Mouse (Mus musculus): Measurements from ENCODE around the gene Fbln1. TPM values are rescaled to one million over a fixed set of nuclear protein-coding genes. Genes with fewer than 3 reads are reported as not detected.

Fbln1 gene
- polyA plus RNA-seq, 1 experiment from 2014 or later, result 267 TPM

GRCm38 (mm10) chr15:85229960-85230535 is 24.3 kb downstream of the Fbln1 start:
- Histone ChIP-seq H3K27ac (peak overlapping the region; percentile 57), H3K36me3 (peaks cover 71% of the 10 kb centered on the region)

GRCm38 (mm10) chr15:85230613-85231012 is 24.9 kb downstream of the Fbln1 start:
- peaks cover 75% of the 10 kb centered on the region for H3K36me3 ChIP-seq
- no peak overlapping the region for H3K4me2 ChIP-seq
- peak overlapping the region; percentile 57 for H3K27ac ChIP-seq
- H3K4me1 ChIP-seq, result peaks cover 16% of the 10 kb centered on the region; the same call in 1 of the 2 replicates
- WGBS, result 83% methylated on average over 14 of the region's 14 CpGs
- H3K9me3 ChIP-seq, result no peaks in the 10 kb centered on the region
- H3K4me3 ChIP-seq, result no peak overlapping the region
- no peaks in the 10 kb centered on the region for H3K27me3 ChIP-seq
- ATAC-seq (ENCODE audit: insufficient number of reproducible peaks, low FRiP score, low TSS enrichment, low read depth), result no peak
- no peak overlapping the region for H3K9ac ChIP-seq

More at GRCm38 (mm10) chr15:85229960-85230535, 24.3 kb downstream of the Fbln1 start:
- no peaks in the 10 kb centered on the region for H3K9me3 ChIP-seq
- no peak for ATAC-seq (ENCODE audit: insufficient number of reproducible peaks, low FRiP score, low TSS enrichment, low read depth)
- no peaks in the 10 kb centered on the region for H3K27me3 ChIP-seq
- 84% methylated on average over 13 of the region's 13 CpGs for WGBS
- no peak overlapping the region for H3K4me3 ChIP-seq
- no peak overlapping the region for H3K4me2 ChIP-seq
- H3K9ac ChIP-seq, result no peak overlapping the region
- peaks cover 16% of the 10 kb centered on the region; the same call in 1 of the 2 replicates for H3K4me1 ChIP-seq

DNA sequence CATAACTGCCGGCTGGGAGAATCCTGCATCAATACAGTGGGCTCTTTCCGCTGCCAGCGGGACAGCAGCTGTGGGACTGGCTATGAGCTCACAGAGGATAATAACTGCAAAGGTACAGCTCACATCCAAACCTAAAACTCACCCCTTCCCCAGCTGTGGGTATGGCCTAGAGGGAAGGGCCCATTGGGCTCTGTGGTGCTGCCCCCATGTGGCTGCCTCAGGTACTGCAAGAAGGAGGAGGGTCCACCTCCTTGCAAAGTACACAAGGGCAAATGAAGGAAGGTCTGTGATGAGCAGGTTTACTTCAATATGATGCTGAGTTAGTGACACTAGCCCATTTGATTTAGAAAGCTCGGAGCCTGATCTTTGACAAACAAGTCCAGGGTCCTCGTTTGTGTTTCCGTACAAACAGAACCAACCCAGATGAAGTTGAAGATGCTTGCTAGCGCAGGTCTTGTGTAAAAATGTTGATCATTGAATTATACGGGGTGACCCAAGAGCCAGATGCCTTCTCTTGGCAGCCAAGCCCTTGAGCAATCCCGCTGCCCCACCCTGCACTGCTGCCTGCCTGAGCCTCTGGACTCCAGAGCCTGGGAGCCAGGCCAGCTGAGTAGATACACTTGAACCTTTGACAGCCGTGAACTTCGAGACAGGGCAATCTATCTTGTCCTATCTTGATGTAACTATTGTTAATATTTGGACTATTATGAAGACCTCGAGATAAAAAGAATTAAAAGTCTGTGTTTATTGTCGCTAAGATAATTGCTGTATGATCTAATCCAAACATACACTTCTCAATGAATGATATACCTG is 25.9 kb downstream of the Fbln1 start:
- no peak overlapping the region for H3K4me2 ChIP-seq
- no peak overlapping the region for H3K9ac ChIP-seq
- H3K27me3 ChIP-seq, result no peaks in the 10 kb centered on the region
- 70% methylated on average over 13 of the region's 13 CpGs for WGBS
- H3K9me3 ChIP-seq, result no peaks in the 10 kb centered on the region
- peaks cover 16% of the 10 kb centered on the region; the same call in 1 of the 2 replicates for H3K4me1 ChIP-seq
- peak overlapping the region; percentile 57 for H3K27ac ChIP-seq
- H3K4me3 ChIP-seq, result no peak overlapping the region
- H3K36me3 ChIP-seq, result peaks cover 75% of the 10 kb centered on the region
- no peak for ATAC-seq (ENCODE audit: insufficient number of reproducible peaks, low FRiP score, low TSS enrichment, low read depth)

DNA sequence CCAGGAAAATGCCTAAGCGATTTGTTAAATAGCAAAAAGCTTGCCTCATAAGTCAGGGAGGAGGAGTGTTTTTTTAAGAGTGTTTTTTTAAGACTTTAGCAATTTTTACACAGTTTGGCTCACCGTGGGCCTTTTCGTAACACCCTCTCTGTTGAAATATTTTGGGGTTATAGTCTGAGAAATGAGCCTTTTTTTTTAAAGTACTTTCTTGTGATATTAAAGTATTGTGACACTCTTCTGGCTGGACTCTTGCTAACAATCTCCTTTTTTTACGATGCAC is 26.4 kb downstream of the Fbln1 start:
- peak overlapping the region; percentile 63; the same call in 1 of the 2 replicates for H3K27ac ChIP-seq
- WGBS, result 64% methylated on average over 4 of the region's 4 CpGs
- H3K9me3 ChIP-seq, result no peaks in the 10 kb centered on the region
- no peak for ATAC-seq (ENCODE audit: insufficient number of reproducible peaks, low FRiP score, low TSS enrichment, low read depth)
- peaks cover 16% of the 10 kb centered on the region; the same call in 1 of the 2 replicates for H3K4me1 ChIP-seq
- H3K36me3 ChIP-seq, result peaks cover 75% of the 10 kb centered on the region
- no peaks in the 10 kb centered on the region for H3K27me3 ChIP-seq
- no peak overlapping the region for H3K9ac ChIP-seq
- H3K4me2 ChIP-seq, result no peak overlapping the region
- H3K4me3 ChIP-seq, result no peak overlapping the region

GRCm38 (mm10) chr15:85232543-85233250 is 26.9 kb downstream of the Fbln1 start:
- Histone ChIP-seq H3K36me3 (peaks cover 76% of the 10 kb centered on the region), H3K27me3 (no peaks in the 10 kb centered on the region), H3K4me3 (no peak overlapping the region), H3K27ac (peak overlapping the region; percentile 63; the same call in 1 of the 2 replicates), H3K4me2 (no peak overlapping the region), H3K9ac (no peak overlapping the region), H3K4me1 (peaks cover 16% of the 10 kb centered on the region; the same call in 1 of the 2 replicates), H3K9me3 (no peaks in the 10 kb centered on the region)
- no peak for ATAC-seq (ENCODE audit: insufficient number of reproducible peaks, low FRiP score, low TSS enrichment, low read depth)
- 88% methylated on average over 25 of the region's 25 CpGs for WGBS

DNA sequence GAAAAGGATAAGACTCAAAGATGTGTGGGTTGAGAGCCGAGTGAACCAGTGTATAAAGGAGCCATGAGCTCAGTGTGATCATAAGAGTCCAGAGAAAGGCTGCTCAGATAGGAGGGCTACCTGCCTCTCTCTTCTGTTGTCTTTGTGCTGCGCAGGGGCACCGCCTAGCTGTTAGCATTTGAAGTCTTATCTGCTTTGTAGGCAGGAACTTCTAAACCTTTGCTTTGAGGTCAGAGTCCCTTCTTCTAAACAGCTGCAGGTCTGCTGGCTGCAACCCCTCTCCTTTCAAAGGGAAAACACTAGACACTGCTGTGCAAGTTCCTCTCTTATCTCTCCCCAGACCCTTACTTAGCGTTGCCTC is 27.5 kb downstream of the Fbln1 start:
- Histone ChIP-seq H3K4me1 (peaks cover 16% of the 10 kb centered on the region; the same call in 1 of the 2 replicates), H3K9ac (no peak overlapping the region), H3K27ac (peak overlapping the region; percentile 66), H3K36me3 (peaks cover 77% of the 10 kb centered on the region), H3K9me3 (no peaks in the 10 kb centered on the region), H3K4me2 (no peak overlapping the region), H3K27me3 (no peaks in the 10 kb centered on the region), H3K4me3 (no peak overlapping the region)
- 79% methylated on average over 4 of the region's 4 CpGs for WGBS
- no peak for ATAC-seq (ENCODE audit: insufficient number of reproducible peaks, low FRiP score, low TSS enrichment, low read depth)

DNA sequence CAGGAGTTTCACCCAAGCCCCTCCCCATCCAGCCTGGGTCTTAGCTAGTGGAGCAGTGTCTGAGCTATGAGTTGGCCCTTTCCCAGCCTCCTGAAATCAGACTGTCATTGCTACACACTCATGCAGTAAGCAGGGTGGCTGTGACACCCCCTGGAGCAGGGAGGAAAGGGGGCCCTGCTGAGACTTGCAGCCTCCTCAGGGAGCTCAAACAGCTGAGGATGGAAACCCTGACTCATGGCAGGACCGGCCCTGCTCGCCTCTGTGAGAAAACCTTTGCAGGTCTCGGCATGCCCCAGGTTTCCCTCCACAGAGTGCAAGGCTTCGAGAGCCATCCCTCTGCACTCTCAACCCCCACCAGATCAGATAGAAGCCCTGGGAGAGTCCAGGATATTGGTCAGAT is 27.9 kb downstream of the Fbln1 start:
- peaks cover 78% of the 10 kb centered on the region for H3K36me3 ChIP-seq

GRCm38 (mm10) chr15:85238821-85239745 is 33.3 kb downstream of the Fbln1 start:
- H3K36me3 ChIP-seq, result peaks cover 91% of the 10 kb centered on the region
- H3K27ac ChIP-seq, result no peak overlapping the region
- H3K4me1 ChIP-seq, result no peaks in the 10 kb centered on the region
- H3K27me3 ChIP-seq, result no peaks in the 10 kb centered on the region
- no peaks in the 10 kb centered on the region for H3K9me3 ChIP-seq
- H3K9ac ChIP-seq, result no peak overlapping the region
- 89% methylated on average over 22 of the region's 22 CpGs for WGBS
- ATAC-seq (ENCODE audit: insufficient number of reproducible peaks, low FRiP score, low TSS enrichment, low read depth), result no peak
- no peak overlapping the region for H3K4me2 ChIP-seq
- H3K4me3 ChIP-seq, result no peak overlapping the region

More for the DNA sequence above, 27.9 kb downstream of the Fbln1 start:
- WGBS, result 71% methylated on average over 4 of the region's 4 CpGs
- Histone ChIP-seq H3K4me1 (peaks cover 16% of the 10 kb centered on the region; the same call in 1 of the 2 replicates), H3K4me2 (no peak overlapping the region), H3K27me3 (no peaks in the 10 kb centered on the region), H3K4me3 (no peak overlapping the region), H3K9me3 (no peaks in the 10 kb centered on the region), H3K27ac (peak overlapping the region; percentile 66), H3K9ac (no peak overlapping the region)
- no peak; the same call in 1 of the 2 replicates for ATAC-seq (ENCODE audit: insufficient number of reproducible peaks, low FRiP score, low TSS enrichment, low read depth)

- 95% methylated on average over 4 of the region's 4 CpGs for WGBS
- Histone ChIP-seq H3K9ac (no peak overlapping the region), H3K4me1 (no peaks in the 10 kb centered on the region), H3K4me2 (no peak overlapping the region), H3K36me3 (peaks cover 95% of the 10 kb centered on the region), H3K9me3 (no peaks in the 10 kb centered on the region), H3K4me3 (no peak overlapping the region), H3K27me3 (no peaks in the 10 kb centered on the region), H3K27ac (no peak overlapping the region)
- ATAC-seq (ENCODE audit: insufficient number of reproducible peaks, low FRiP score, low TSS enrichment, low read depth), result no peak
These were observed 34.3 kb downstream of the Fbln1 start for GRCm38 (mm10) chr15:85240086-85240485.

DNA sequence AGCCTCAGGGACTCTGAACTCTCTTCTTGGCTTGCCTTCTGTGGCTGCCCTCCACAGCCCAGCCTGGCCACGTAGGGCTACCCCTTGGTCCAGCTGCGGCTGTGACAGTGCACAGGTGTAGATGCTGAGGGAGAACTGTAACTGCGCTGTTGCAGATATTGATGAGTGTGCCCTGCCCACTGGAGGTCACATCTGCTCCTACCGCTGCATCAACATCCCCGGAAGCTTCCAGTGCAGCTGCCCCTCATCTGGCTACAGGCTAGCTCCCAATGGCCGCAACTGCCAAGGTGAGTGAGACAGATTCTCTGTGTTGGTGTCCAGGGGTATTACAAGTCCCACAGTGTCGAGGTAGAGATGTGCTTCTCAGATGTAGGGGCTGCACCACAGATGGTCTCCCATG is 36.1 kb downstream of the Fbln1 start:
- 0 out of 2 replicates have a peak, but pooled peaks cover 5% of the 10 kb centered on the region for H3K4me1 ChIP-seq
- 92% methylated on average over 7 of the region's 7 CpGs for whole genome bisulfite sequencing
- H3K27ac ChIP-seq, result no peak overlapping the region
- no peak overlapping the region for H3K4me3 ChIP-seq
- H3K27me3 ChIP-seq, result no peaks in the 10 kb centered on the region
- H3K9me3 ChIP-seq, result no peaks in the 10 kb centered on the region
- H3K4me2 ChIP-seq, result no peak overlapping the region
- H3K36me3 ChIP-seq, result peaks cover 93% of the 10 kb centered on the region
- ATAC-seq (ENCODE audit: insufficient number of reproducible peaks, low FRiP score, low TSS enrichment, low read depth), result no peak
- no peak overlapping the region for H3K9ac ChIP-seq

DNA sequence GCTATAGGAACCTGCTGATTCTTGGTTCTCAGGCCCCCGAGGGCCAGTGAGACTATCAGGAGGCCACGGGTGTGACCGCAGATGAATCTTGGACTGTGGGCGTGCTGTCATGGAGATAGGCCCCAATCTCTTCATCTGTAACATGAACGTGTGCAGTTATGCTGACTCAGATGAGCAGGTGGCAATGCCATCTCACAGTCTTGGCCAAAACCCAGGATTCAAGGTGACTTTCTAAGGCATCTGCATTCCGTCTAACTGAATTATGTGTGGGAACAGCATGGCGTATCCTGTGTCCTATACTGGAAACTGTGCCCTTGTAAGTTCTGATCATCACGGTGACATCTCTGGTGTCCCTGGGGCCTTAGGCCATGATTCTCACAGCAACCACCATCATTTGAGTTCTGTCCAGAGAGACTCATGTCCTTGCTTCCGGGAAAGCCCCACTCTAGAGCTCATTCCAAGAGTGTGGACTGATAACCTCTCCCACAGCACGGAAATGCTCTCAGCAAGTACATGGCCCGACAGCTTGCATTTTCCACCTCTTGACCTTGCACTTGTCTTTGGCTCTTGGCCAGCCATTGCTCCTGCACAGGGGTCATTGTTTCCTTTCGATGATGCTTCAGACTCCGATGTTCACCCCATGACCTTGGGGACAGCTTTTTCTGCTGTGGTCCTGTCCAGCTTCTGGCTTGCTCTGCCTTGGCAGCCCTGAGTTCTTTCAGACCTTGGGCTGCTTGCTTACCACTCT is 38.8 kb downstream of the Fbln1 start:
- no peaks in the 10 kb centered on the region for H3K9me3 ChIP-seq
- H3K27ac ChIP-seq, result no peak overlapping the region
- H3K4me1 ChIP-seq, result 0 out of 2 replicates have a peak, but pooled peaks cover 5% of the 10 kb centered on the region
- 92% methylated on average over 13 of the region's 13 CpGs for WGBS
- no peak overlapping the region for H3K4me2 ChIP-seq
- H3K27me3 ChIP-seq, result no peaks in the 10 kb centered on the region
- no peak overlapping the region for H3K9ac ChIP-seq
- H3K4me3 ChIP-seq, result no peak overlapping the region
- ATAC-seq (ENCODE audit: insufficient number of reproducible peaks, low FRiP score, low TSS enrichment, low read depth), result no peak
- H3K36me3 ChIP-seq, result peaks cover 70% of the 10 kb centered on the region

Measured in limb, embryonic 15.5 days (tissue).